Mouse (Mus musculus) ES-CJ7 (cell line): Measurements from ENCODE around the gene Phox2b.

Experiments
- DNase-seq: peaks from one replicate; pipeline ENCODE4 v3.0.0; 2011; ENCODE audit warnings: low read depth, low spot score

Gene Phox2b

DNA sequence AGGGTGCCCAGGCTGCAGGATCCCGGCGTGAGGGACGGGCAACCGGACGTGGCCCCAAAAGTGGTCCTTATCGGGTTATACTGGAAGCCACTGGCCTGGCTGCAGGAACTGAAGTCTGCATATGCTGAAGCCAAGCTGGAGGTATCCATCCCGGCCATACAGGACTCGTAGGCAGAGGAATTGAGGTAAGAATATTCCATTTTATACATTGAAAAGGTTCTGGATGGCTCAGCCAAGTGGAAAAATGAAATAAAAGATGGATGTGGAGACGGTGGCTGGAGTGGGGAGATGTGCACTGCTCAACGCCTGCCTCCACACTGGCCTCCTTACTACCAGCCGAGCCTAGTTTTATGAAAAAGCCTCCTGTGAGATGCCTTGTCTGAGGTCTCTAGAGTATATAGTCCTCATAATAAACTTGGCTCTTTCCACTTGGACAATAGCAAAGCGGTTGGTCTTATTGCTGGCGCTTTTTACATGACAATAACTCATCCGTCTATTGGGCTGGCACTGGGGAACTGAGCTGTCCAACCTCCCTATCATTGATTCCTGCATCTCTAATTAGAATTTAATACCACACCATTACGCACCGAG, at the start of gene Phox2b:
Phox2b (minus strand) TSS at position 569 of the 591 bp plus-strand sequence.
- DNase-seq: no peak

DNA sequence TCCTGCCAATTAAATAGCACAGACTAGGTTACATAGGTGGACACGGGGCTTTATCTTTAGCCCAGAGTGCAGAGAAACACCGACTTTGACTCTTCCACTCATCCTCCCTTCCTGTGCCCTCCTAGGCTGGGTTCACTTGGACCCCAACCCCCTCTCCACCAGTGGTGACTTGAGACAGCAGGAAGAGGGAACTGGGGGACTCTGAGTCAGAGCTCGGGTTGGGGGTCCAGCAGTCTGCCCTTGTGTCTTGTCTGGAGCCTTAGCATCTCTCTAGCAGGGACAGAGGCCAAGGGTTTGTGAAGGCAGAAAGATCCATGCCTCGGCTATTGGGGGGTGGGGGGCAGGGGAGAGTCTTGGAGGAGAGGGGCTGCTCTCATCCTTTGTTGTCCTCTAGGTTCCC, 43.5 kb upstream of the Phox2b start:
- DNase-seq: no peak

DNA sequence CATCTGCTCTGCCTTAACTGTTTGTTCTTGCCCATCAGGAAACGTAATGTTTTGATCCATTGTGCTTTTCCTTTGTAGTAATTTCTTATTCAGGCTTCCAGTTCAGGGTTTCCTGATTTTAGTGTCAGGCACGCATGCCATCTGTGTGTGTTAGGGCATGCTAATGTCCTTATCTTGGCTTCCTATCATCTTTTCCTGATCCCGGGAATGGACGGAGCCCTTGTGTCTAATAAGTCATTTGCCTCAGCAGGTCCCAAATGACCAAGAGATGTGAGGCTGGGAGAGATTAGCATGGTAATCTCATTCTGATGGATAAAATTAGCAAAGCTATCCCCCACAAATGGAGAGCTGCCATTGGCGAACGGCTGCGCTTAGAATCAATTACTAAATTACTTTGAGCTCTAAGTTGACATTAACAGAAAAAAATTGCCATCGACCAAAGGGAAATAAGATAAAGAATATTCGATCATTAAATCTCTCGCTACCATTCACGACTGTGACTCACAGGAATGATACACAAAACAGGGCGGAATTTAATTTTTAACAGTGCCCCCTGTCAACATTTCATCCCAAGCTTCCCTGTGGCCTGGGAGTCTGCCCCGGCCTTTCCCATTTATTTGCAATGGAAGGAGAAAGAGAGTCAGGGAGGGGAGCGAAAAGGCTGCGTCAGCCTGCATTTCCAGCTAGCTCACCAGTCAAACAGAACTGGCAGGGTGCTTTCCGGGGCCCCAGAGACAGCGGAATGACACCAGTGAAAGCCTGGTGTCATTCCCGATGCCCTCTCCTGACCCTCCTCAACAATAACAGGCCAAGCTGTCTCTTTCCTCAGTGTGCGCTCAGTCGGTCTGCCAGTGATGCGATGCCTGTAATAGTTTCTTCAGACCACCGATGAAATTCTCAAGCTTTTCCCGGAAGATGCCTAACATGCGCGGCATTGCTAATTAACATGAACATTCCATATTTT, 40.2 kb upstream of the Phox2b start:
- no peak for DNase-seq

DNA sequence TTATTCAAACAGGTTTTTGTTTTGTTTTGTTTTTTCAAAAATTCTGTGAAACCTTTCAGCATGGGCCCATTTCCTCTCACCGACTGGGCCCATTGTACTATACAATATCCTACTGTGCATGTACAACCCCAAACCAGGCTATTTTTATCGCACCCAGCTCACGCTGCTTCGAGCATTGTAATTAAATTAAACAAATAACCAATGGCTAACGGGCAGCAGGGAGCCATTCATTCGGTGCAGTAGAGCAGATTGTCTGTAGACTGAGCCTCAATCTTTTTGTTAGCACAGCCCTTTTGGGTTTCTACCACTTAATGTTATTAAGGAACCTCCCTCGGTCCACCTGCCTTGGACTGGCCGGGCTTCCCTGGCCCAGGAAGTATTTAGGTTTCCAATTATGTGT, 39.5 kb upstream of the Phox2b start:
- peak; percentile 63 for DNase-seq

DNA sequence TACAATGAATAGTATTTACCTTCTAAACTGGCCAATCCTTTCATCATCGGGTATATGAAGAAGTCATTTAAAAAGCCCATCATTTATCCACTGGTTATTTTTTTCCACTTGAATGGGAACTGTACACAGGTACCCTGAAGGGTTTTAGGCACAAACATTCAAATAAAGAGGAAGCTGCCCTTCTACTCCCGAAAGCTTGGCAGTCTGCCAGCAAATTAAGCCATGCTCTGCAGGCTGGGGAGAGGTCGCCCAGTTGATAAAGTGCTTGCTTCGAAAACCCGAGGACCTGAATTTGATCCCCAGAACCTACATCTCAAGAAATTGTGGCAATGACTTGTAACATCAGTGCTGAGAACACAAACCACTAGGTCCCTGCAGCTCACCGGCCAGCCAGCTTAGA, 35.6 kb upstream of the Phox2b start:
- DNase-seq: no peak

DNA sequence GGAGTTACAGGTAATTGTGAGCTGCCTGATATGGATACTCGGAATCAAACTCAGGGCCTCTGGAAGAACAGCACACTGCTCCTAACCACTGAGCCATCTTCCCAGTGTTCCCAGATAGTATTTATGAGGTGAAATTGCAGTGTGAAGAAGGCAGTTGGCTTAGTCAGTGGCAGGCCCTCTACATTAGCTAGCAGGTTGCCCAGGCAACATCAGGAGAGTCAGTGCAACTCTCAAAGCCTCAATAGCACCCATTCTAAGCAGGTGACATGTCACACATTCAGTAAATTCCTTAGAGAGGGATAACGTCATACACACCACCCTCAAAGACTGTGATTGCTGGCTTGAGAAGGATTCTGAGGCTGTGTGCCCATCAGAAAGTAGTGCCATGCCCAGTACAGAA, 32.6 kb upstream of the Phox2b start:
- DNase-seq: no peak

DNA sequence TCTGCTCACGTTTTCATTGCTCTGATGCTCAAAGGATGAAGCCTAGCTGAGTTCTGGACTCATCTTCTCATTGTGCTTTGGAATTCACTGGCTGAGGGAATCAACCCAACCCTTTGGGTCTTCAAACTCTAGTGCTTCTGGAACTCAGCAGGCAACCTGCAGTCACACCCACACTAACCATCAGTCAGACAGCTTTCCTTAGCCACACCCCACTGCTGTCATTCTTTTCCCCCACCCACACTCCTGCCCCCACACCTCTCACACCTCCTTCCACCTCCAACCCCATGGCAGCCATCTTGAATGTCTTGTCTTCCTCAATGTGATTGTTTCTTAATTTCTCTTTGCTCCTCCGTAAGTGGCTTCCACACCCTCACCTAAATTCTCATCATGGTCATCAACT, 7.2 kb upstream of the Phox2b start:
- peak; percentile 55 for DNase-seq

DNA sequence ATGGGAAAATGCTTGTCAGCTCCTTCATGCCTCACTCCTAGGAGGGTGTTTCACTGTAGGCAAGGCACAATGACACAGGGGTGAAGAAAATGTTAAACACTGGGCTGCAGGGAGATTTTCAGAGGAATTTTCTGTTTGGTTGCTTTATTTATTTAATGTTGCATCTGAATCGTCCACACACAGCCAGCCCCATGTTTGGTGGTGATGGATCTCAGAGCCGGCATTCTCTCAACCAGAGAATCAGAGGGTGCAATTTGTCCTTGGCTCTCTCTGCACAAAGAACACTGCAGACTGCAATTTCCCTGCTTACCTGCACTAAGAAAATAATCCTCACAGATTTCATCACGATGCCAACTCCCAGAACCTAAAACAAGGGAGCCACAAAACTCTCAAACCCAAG, 3.9 kb upstream of the Phox2b start:
- no peak for DNase-seq

DNA sequence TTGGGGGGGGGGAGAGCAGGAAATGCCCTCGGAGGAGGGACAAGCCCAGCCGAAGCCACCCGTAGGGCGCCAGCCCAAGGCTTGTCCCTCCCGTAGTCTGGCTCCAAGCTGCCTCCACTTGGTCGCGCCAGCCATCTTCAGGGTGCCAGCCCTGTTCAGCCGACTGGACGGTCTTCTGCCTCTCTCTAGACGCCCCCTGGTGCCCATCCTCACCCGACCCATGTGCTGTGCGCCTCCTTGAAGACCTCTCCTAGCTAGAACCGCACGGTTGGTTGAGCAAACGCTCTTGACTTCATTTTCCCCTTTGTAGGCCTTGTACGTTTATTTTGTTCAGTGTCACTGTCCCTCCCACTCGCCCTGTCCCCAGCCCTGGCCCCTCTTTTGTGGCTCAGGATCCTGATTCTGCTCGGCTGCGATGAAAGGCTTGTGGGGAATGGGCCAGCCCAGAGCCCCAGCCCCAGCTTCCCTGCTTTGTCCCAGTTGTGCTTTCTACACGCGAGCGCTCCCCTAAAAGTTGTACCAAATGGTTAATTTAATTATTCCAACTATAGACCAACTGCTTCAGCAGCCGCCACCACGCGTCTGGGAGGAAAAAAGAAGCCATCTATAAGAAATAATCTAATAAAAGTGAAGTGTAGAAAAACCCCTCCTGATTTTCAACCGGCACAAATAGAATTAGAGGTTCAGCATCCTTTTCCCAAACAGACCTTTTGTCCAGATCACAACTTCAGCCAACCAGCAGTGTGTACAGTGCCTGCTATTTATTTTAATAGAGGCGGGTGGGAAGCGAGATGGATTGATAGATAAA, 2.9 kb upstream of the Phox2b start:
- peak; percentile 59 for DNase-seq

DNA sequence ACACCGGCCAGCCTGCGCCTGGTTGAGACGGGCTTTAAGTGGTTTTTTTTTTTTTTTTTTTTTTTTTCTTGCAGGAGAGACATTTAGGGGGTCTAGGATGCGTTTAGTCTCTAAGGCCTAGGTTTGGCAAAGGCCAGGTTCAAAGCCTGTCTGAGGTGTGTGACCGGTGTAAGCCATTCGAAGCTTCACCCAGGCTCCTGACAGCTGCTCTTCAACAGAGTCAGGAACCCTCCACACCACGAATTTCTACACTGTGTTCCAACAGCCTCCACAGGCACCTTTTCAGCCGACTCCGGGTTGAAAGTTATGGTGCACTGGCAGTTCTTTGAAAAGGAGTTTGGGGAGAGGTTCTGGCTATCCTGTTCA, 2.3 kb upstream of the Phox2b start:
- peak; percentile 10 for DNase-seq

DNA sequence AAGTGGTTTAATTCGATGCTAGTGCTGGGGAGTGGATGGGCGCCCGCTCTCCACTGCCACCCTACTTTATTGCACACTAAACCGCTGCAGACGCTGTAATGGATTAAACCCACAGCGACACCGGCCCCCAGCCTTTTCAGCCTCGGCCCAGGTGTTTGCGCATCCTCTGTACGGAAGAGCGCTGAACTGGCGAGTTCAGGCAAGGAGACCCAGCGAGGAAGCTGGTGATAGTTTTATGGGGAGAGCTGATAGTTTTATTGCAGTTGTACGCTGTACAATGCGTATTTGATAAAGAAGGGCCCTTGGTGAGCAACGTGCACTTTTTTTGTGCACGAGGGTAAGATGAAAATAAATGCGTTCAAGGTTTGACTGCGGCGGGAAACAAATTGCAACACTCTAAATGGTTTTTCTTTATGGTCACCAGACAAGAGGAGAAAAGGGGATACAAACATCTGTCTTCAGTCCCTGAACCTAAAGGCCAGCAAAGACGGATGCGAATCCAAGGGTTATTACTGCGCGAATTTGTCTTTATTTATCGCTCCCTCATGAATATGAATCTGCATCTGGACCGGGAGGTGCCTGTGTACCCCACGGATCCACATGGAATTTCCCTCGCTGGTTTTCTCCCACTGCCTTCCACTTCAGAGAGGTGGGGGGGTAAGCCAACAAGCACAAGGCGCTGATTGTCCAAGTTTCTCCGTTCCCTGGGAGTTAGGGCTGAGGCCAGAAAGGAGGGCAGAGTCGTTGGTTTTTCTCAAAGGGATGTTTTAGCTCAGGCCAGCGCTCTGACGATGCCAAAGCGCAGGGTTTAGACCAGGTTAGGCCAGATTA, 1.7 kb upstream of the Phox2b start:
- DNase-seq: no peak

DNA sequence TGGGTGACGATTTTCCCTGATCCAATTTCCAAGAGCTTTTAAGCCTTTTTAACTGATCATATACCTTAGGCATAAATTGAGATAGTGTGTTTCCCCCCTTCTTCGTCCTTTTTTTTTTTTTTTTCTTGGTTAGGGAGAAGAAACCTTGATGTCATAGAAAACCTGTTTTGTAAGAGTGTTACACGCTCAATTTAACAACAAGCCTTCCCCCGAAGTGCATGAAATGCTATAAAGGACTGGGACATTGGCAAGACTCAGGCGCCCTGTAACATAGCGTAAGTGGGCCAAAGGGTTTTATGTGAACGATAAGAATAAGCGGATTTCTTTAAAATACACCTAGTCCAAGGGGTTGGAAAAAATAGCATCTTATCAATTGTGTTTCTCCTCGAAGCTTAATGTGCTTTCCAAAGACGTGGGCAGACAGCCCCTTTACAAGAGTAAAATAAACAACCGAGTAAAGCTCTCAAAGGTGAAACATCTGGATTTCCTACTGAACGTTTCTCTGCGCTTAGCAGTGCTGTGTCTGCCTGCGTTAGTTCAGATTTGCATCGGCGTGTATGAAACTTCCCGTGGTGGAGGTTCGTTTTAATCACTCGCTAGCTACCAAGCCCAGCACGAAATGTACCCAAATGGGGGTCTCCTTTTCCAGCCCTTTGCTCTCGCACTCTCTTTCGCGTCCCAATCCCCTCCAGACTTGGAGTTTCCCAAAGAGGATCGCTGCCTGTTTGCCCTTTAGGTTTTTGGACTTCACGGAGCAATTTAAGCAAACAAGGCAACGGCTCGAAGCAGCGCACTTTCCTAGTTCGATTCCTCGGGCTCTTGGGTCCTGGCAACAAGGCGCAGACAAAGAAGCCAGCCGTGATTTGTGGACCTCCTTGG, 531 bp upstream of the Phox2b start:
- DNase-seq: peak; percentile 34

DNA sequence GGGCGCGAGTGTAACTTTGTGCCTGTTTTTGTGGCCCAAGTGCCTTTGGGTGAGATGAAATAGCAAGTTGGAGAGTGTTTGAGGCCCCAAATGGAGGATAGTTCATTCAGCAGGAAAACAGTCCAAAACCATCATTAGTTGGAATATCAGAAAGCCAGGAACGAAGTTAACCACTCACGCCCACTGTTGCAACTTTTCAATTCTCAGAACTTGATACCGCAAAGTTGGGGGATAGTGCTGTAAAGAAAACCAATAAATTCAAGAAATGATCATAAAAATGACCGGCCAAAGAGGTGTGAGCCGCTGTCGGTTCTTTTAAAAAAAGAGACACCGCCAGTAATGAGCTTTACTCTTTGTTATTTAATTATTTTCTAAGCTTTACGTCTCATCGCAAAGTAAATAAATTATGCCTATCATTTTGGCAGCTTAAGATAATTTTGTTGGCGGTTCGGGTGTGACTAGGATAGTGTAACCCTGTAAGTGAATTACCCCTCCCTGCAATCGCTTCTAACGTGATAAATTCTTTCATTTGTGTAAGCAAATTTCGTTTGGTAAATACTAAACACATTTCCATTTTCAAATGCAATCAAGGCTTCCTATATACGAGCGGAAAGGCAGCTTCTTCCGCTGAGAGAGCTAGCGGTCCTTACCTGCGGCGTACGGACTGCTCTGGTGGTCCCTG, 909 bp downstream of the Phox2b start:
- DNase-seq: no peak

DNA sequence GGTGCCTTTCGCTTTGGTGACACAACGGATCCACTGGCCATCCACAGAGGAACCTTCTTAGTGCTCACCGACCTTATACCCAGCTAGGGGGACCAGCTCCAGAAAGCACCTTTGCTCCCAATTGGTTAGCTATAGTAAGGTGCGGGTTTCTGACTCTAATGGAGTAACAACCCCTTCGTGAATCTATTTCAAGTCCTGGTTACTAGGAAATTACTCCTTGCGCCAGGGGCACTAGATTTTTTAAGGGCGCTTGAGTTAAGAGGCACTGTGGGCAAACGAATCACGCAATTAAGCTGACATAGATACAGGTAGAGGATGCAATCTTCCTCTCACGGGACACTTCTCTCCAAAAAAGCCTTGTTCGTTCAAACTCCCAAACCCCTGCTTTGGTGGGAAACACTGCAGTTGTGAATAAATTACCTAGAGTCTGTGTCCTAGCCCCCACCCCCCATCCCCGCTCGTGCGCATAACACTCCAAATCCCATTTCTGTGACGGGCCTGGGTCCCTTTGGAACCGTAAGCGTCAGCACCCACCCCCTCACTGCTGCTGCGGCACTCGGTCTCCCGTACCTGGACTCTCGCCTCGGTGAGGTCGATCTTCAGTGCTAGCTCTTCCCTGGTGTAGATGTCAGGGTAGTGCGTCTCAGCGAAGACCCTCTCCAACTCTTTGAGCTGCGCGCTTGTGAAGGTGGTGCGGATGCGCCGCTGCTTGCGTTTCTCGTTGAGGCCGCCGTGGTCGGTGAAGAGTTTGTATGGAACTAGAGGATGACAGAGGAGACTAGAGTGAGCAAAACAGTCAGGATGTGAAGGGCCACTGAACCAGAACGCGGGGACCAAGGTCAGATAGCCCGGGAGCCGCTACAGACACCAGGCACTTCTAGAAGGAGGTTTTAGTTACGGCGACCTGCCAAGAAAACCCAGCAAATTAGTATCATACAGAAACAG, 1.7 kb downstream of the Phox2b start:
- DNase-seq: peak; percentile 46

DNA sequence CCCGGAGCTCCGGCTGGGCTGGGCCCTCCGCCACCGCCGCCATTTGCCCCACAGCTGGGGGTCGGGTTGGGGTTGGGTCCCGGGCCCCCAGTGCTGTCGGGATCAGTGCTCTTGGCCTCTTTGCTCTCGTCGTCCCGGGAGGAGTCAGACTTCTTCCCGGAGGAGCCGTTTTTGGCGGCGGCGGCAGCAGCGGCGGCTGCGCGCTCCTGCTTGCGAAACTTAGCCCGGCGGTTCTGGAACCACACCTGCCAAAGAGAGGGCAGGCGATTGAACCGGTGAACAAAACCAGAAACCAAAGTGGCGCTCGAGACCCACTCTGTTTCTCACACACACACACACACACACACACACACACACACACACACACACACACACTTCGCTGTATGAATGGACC, 2.7 kb downstream of the Phox2b start:
- peak; percentile 27 for DNase-seq

DNA sequence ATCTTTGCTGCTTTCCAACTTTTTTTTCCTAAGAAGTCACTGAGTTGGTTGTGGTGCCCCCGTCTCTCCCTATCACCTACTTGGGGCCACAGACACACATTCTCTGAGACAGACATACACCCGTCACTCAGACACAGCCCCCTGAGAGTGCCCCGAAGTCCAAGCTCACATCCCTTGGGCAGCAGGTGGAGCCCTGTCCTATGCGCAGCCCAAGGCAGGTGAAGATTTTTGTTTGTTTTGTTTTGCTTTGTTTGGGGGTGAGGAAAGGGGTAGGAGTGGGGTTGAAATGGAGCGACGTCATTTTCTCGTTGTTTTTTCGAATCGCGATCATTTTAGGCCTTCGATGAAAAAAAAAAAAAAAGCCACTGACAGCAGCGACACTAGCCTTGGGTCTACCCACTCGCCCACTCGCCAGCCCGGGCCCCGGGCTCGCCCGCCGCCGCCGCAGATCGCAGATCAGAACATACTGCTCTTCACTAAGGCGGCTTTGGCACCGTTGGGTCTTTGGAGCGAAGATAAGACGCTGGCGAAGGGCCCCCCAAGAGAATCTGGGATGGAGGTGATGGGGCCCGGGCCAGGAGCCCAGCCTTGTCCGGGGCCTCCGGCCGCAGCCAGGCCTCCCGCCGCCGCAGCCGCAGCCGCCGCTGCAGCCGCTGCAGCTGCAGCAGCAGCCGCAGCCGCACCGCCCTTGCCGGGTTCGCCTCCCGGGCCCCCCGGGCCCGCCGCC, 3.3 kb downstream of the Phox2b start:
- DNase-seq: no peak

DNA sequence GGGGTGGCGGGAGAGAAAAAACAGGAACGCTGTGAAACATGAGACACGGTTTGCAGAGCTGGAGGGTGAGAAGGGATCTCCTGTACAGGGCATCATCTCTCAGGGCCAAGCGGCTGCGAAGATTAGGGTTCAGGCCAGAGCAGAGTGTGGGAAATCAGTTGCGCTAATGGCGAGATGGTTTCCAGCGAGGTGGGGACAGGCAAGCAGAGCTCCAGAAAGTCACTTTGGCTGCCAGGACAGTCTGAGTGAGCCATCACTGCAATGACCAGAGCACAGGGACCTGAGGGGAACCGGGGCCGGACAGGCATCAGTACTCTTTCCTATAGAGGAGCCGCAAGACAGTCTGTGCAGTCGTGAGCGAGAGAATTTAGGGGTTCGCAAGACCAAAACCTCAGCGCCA, 3.9 kb downstream of the Phox2b start:
- no peak for DNase-seq

DNA sequence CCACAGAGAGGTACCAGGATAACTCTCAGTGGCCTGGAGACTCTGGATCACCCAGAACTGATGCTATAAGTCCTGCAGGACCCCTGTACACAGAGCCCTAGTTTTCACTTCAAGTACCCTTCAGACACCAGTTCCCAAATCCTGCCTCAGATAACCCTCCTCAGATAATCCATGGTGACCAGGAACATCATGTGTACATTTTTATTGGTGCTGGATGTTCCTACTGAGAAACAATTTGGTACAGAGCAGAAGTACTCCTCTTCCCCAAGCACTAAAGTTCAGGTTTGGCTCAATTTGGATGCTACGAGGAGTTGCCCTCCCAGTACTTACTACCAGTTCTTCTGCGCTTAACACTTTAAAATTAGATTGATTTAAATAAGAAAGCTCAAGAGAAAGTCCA, 5.1 kb downstream of the Phox2b start:
- no peak for DNase-seq
